Mouse (Mus musculus) liver, postnatal 0 days (tissue): ENCODE measurements around the gene Bcl2l10. TPM values are rescaled to one million over a fixed set of nuclear protein-coding genes. Genes with fewer than 3 reads are reported as not detected.

Experiments used
- ATAC-seq: fragments of 200-750 bp; cut with Nextera tagmentation; 2 replicates; pipeline ENCODE4 v1.8.0; 2017; ENCODE audit warnings: mild to moderate bottlenecking, moderate library complexity
- DNase-seq: peaks from one replicate; pipeline ENCODE4 v3.0.0-alpha.2; 2016
- H3K27ac ChIP-seq: fragments of 300-500 bp; sonication (generic); 2 replicates; pipeline ENCODE4 v1.5.1; 2014; ENCODE audit warnings: antibody characterized with exemption, moderate library complexity, mild to moderate bottlenecking, low read depth
- H3K27me3 ChIP-seq: fragments of 300-500 bp; sonication (generic); 2 replicates; pipeline ENCODE4 v1.6.1; 2014; ENCODE audit warnings: low read length, control low read depth, mixed read lengths; ENCODE audit not compliant: insufficient read depth
- H3K36me3 ChIP-seq: fragments of 300-500 bp; sonication (generic); replicated peaks from 2 replicates; pipeline ENCODE4 v1.6.1; 2014; ENCODE audit warnings: mild to moderate bottlenecking, control low read depth, low read length, moderate library complexity, mixed read lengths; ENCODE audit not compliant: insufficient read depth
- H3K4me1 ChIP-seq: fragments of 300-500 bp; sonication (generic); 2 replicates; pipeline ENCODE4 v1.6.1; 2014; ENCODE audit warnings: antibody characterized with exemption, mild to moderate bottlenecking, control low read depth; ENCODE audit not compliant: insufficient read depth
- H3K4me2 ChIP-seq: fragments of 300-500 bp; sonication (generic); 2 replicates; pipeline ENCODE4 v1.6.1; 2014; ENCODE audit warnings: low read depth, mild to moderate bottlenecking, low read length, moderate library complexity, mixed read lengths
- H3K4me3 ChIP-seq: fragments of 300-500 bp; sonication (generic); 2 replicates; pipeline ENCODE4 v1.5.1; 2014; ENCODE audit warnings: low read depth, low read length
- H3K9ac ChIP-seq: fragments of 300-500 bp; sonication (generic); replicated peaks from 2 replicates; pipeline ENCODE4 v1.6.1; 2014; ENCODE audit warnings: mild to moderate bottlenecking, moderate library complexity
- H3K9me3 ChIP-seq: fragments of 300-500 bp; sonication (generic); 2 replicates; pipeline ENCODE4 v1.6.1; 2016; ENCODE audit warnings: mild to moderate bottlenecking, control low read depth, low read length, mixed read lengths
- CTCF ChIP-seq: sonication (generic); IDR thresholded peaks from 2 replicates; pipeline ENCODE4 v1.5.1; 2016; ENCODE audit warnings: antibody characterized with exemption, low read depth
- EP300 ChIP-seq: IDR thresholded peaks from 2 replicates; pipeline ENCODE4 v1.6.1; 2016; ENCODE audit warnings: antibody characterized with exemption, low read depth, mild to moderate bottlenecking
- WGBS: fragments of 180-500 bp; shearing (Covaris S2); extraction: QIAGEN DNeasy Blood & Tissue Kit; methylation state at CpG from one replicate; pipeline ENCODE4 v1.1.7; 2014; ENCODE audit not compliant: insufficient replicate concordance; 5-methylcytosine and 5-hydroxymethylcytosine counted together
- polyA plus RNA-seq: library from polyadenylated mRNA; unstranded; fragments of >200 nt; fragmentation: Nextera tagmentation; extraction: Ambion mirVana; gene quantifications from 2 replicates; pipeline ENCODE4 v1.2.1, GENCODE M21; 2015

Gene Bcl2l10
- not detected in 2 replicates for polyA plus RNA-seq

DNA sequence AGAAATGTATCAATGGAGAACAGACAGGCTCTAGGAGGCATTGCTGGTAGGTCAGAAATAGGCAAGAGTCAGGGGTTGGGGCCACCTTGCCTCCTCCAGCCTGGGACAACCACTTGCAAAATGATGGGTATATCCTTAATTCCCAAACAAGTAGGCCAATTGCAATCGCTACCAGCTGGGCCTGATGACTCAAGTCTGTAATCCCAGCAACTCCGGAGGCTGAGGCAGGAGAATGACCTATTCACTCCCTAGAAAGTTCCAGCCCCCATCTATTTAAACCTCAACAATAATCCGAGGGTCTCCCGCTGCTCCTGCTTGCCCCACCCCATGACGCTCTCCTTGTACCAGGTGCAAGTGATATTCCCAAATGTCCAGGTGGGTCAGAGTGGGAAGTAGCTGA lies at the start of gene Bcl2l10:
Gene Bcl2l10, plus strand, starts transcription at position 301 of the 400 bp plus-strand sequence.
- Histone ChIP-seq H3K4me2 (no peak within 1 kb of the TSS), H3K4me3 (no peak within 1 kb of the TSS), H3K36me3 (no peaks in the 10 kb centered on the region), H3K27ac (no peak within 1 kb of the TSS), H3K27me3 (no peaks in the 10 kb centered on the region), H3K4me1 (0 out of 2 replicates have a peak, but pooled peaks cover 3% of the 10 kb centered on the region), H3K9ac (no peak within 1 kb of the TSS), H3K9me3 (no peaks in the 10 kb centered on the region)
- 89% methylated on average over 5 of the region's 5 CpGs for WGBS
- DNase-seq (no peak), ATAC-seq (no peak)
- TF ChIP-seq CTCF (no peak), EP300 (no peak)

DNA sequence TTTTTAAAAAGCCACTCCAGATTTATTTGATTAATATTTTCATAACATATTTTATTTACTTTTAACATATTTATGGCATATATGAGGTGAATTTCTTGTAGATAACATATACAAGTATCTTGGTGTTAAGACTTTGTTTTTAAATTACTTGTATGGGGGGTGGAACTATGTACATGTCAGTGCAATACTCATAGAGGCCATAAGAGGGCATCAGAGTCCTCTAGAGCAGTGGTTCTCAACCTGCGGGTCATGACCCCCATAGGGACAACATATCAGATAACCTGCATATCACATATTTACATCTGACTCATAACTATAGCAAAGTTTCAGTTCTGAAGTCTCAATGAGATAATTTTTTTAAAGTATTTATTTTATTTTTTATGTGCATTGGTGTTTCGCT lies 48.2 kb upstream of the Bcl2l10 start:
- H3K27me3 ChIP-seq: no peaks in the 10 kb centered on the region
- H3K4me2 ChIP-seq: no peak overlapping the region
- H3K4me1 ChIP-seq: no peaks in the 10 kb centered on the region
- DNase-seq: no peak
- no peak for ATAC-seq
- H3K9ac ChIP-seq: no peak overlapping the region
- no peaks in the 10 kb centered on the region for H3K36me3 ChIP-seq
- H3K4me3 ChIP-seq: no peak overlapping the region
- no peak overlapping the region for H3K27ac ChIP-seq
- TF ChIP-seq CTCF (peak; percentile 57), EP300 (no peak)
- H3K9me3 ChIP-seq: no peaks in the 10 kb centered on the region
- 73% methylated on average over 2 of the region's 2 CpGs for WGBS

GRCm38 (mm10) chr9:75303033-75303432 lies 44.5 kb upstream of the Bcl2l10 start:
- DNase-seq (no peak), ATAC-seq (no peak)
- no peak for TF ChIP-seq CTCF
- TF ChIP-seq EP300: no peak
- H3K27ac ChIP-seq: no peak overlapping the region
- H3K36me3 ChIP-seq: no peaks in the 10 kb centered on the region
- H3K4me1 ChIP-seq: no peaks in the 10 kb centered on the region
- no peak overlapping the region for H3K9ac ChIP-seq
- no peaks in the 10 kb centered on the region for H3K27me3 ChIP-seq
- WGBS: 77% methylated on average over 2 of the region's 2 CpGs
- H3K4me3 ChIP-seq: no peak overlapping the region
- no peaks in the 10 kb centered on the region for H3K9me3 ChIP-seq
- H3K4me2 ChIP-seq: no peak overlapping the region

- no peak overlapping the region for H3K9ac ChIP-seq
- no peak for DNase-seq
- H3K4me2 ChIP-seq: no peak overlapping the region
- no peak for TF ChIP-seq EP300
- no peak for TF ChIP-seq CTCF
- 40% methylated on average over 16 of the region's 16 CpGs for WGBS
- ATAC-seq: no peak
- H3K4me1 ChIP-seq: no peaks in the 10 kb centered on the region
- H3K27me3 ChIP-seq: no peaks in the 10 kb centered on the region
- H3K36me3 ChIP-seq: no peaks in the 10 kb centered on the region
- H3K4me3 ChIP-seq: no peak overlapping the region
- H3K27ac ChIP-seq: no peak overlapping the region
- no peaks in the 10 kb centered on the region for H3K9me3 ChIP-seq
These were observed 43.8 kb upstream of the Bcl2l10 start for GRCm38 (mm10) chr9:75303701-75304261.

DNA sequence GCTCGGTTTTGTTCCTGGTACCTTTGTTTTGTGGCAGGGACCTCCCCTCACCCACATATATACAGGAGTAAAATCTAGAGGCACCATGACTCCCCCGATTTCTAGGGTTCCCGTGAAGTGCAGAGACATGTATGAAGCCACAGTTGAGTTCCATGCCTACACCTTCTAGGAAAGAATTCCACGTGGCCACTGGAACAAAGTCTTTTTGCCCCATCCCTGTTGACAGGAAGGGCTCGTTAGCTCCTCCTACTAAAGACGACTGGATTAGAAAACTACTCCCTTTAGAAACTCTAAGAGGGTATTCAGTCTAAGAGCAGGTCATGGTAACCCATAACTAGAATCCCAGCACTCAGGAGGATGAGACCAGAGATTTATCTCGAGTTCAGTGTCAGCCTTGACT lies 43.3 kb upstream of the Bcl2l10 start:
- H3K4me2 ChIP-seq: no peak overlapping the region
- DNase-seq (no peak), ATAC-seq (no peak)
- no peak overlapping the region for H3K27ac ChIP-seq
- no peaks in the 10 kb centered on the region for H3K36me3 ChIP-seq
- no peaks in the 10 kb centered on the region for H3K27me3 ChIP-seq
- WGBS: 40% methylated on average over 7 of the region's 7 CpGs
- H3K9me3 ChIP-seq: no peaks in the 10 kb centered on the region
- H3K4me1 ChIP-seq: no peaks in the 10 kb centered on the region
- TF ChIP-seq CTCF: no peak
- no peak for TF ChIP-seq EP300
- H3K4me3 ChIP-seq: no peak overlapping the region
- H3K9ac ChIP-seq: no peak overlapping the region

DNA sequence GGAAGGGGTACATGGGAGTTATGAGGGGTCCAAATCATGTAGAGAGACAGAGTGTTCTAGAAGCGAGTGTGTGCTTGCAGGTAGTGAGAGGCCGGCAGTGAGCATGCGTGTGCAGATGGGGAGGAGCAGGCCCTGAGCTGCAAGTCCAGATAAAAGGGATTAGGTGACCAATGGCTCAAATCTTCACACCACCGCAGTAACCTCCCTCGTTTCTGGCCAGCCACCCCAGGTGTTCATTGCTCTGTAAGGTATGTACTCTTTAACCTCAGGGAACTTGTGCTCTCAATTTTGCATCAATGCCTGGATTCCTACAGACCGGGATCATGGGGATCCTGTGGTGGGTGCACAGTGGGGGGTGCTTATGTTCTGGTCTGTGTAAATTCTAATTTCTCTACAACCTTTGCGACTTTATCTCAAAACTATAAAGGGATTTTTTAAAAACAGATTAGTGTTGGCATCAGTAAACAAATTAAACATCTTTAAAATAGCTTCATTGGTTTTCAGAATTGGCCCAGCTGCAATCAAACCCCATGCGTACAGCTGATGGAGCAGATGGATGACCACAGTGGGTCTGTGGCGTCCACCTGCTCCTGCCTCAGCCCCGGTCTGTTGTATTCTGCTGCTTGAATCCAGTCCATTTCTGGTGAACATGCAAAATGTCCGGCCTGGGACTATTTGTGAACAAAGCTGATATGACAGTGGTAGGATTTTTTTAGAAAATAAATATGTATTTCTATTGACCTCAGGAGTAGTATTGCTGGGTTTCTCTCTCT lies 41.2 kb upstream of the Bcl2l10 start, which contains the start of gene Gnb5:
Gene Gnb5, plus strand, starts transcription at position 163 of the 773 bp plus-strand sequence.
- ATAC-seq (no peak), DNase-seq (no peak)
- H3K27me3 ChIP-seq: no peaks in the 10 kb centered on the region
- H3K4me3 ChIP-seq: no peak within 1 kb of the TSS
- TF ChIP-seq CTCF (no peak), EP300 (no peak)
- H3K36me3 ChIP-seq: no peaks in the 10 kb centered on the region
- WGBS: 72% methylated on average over 11 of the region's 11 CpGs
- H3K4me1 ChIP-seq: no peaks in the 10 kb centered on the region
- no peak within 1 kb of the TSS for H3K27ac ChIP-seq
- no peak within 1 kb of the TSS for H3K9ac ChIP-seq
- no peak within 1 kb of the TSS for H3K4me2 ChIP-seq
- no peaks in the 10 kb centered on the region for H3K9me3 ChIP-seq
